Mouse (Mus musculus): ENCODE results near the gene Trp53tg5.

The Trp53tg5 gene

GRCm38 (mm10) chr2:164430697-164431096, 42.8 kb downstream of the Trp53tg5 start:
- DNase-seq: no peak

- DNase-seq: no peak
These were observed 43.5 kb downstream of the Trp53tg5 start for GRCm38 (mm10) chr2:164429881-164430615.

GRCm38 (mm10) chr2:164428451-164428850, 45.1 kb downstream of the Trp53tg5 start:
- no peak for DNase-seq

- no peak for DNase-seq
These were observed 46.6 kb downstream of the Trp53tg5 start for GRCm38 (mm10) chr2:164426952-164427351.

GRCm38 (mm10) chr2:164426121-164426520, 47.4 kb downstream of the Trp53tg5 start:
- no peak for DNase-seq

GRCm38 (mm10) chr2:164425401-164425800, 48.1 kb downstream of the Trp53tg5 start:
- DNase-seq: peak; percentile 66 to 74

GRCm38 (mm10) chr2:164424406-164424805, 49.1 kb downstream of the Trp53tg5 start:
- DNase-seq: no peak

- DNase-seq: no peak
These were observed 50.1 kb downstream of the Trp53tg5 start for GRCm38 (mm10) chr2:164423464-164423863.

- DNase-seq: no peak
These were observed 50.7 kb downstream of the Trp53tg5 start for GRCm38 (mm10) chr2:164422675-164423393.

- DNase-seq: no peak
These were observed 51.5 kb downstream of the Trp53tg5 start for GRCm38 (mm10) chr2:164421979-164422378.

GRCm38 (mm10) chr2:164421306-164421705, 52.2 kb downstream of the Trp53tg5 start:
- DNase-seq: no peak
